Mouse (Mus musculus) thymus, postnatal 0 days (tissue): ENCODE results near the gene Slc38a6. TPM values are rescaled to one million over a fixed set of nuclear protein-coding genes. Genes with fewer than 3 reads are reported as not detected.
A peak's percentile ranks its signal among the peaks of the same experiment; 100 is the strongest.

Source experiments
- DNase-seq: peaks from one replicate; pipeline ENCODE4 v3.0.0-alpha.2; 2015; ENCODE audit warnings: low spot score
- polyA plus RNA-seq: library from polyadenylated mRNA; unstranded; fragments of >200 nt; fragmentation: Nextera tagmentation; extraction: Ambion mirVana; gene quantifications from 2 replicates; pipeline ENCODE4 v1.2.1, GENCODE M21; 2015

The Slc38a6 gene
- polyA plus RNA-seq, 1 experiment from 2014 or later = 9.3 TPM

- no peak for DNase-seq
Observed at GRCm38 (mm10) chr12:73317706-73318686, 31.4 kb downstream of the Slc38a6 start.

- DNase-seq = no peak
Observed at GRCm38 (mm10) chr12:73324180-73324586, 37.6 kb downstream of the Slc38a6 start.

- DNase-seq = no peak
Observed at GRCm38 (mm10) chr12:73324742-73325141, 38.2 kb downstream of the Slc38a6 start.

GRCm38 (mm10) chr12:73325181-73325580, 38.6 kb downstream of the Slc38a6 start:
- no peak for DNase-seq

- peak; percentile 34 for DNase-seq
Observed at GRCm38 (mm10) chr12:73325617-73326016, 39.0 kb downstream of the Slc38a6 start.

- no peak for DNase-seq
Observed at GRCm38 (mm10) chr12:73327381-73327780, 40.8 kb downstream of the Slc38a6 start.

GRCm38 (mm10) chr12:73328448-73329167, 42.0 kb downstream of the Slc38a6 start:
- DNase-seq = no peak

GRCm38 (mm10) chr12:73330236-73330635, 43.7 kb downstream of the Slc38a6 start:
- DNase-seq = no peak

- no peak for DNase-seq
Observed at GRCm38 (mm10) chr12:73332701-73333100, 46.1 kb downstream of the Slc38a6 start.

- peak; percentile 69 for DNase-seq
Observed at GRCm38 (mm10) chr12:73334051-73334551, 47.5 kb downstream of the Slc38a6 start.

GRCm38 (mm10) chr12:73337127-73337526, 50.5 kb downstream of the Slc38a6 start:
- DNase-seq = no peak

GRCm38 (mm10) chr12:73340642-73341293, 54.2 kb downstream of the Slc38a6 start:
- no peak for DNase-seq

- peak; percentile 42 for DNase-seq
Observed at GRCm38 (mm10) chr12:73341703-73342663, 55.4 kb downstream of the Slc38a6 start.

GRCm38 (mm10) chr12:73344300-73344699, 57.7 kb downstream of the Slc38a6 start:
- no peak for DNase-seq

GRCm38 (mm10) chr12:73345157-73345556, 58.6 kb downstream of the Slc38a6 start:
- DNase-seq = peak; percentile 18

GRCm38 (mm10) chr12:73347202-73347601, 60.6 kb downstream of the Slc38a6 start:
- DNase-seq = no peak

GRCm38 (mm10) chr12:73350466-73350865, 63.9 kb downstream of the Slc38a6 start:
- DNase-seq = no peak

- DNase-seq = no peak
Observed at GRCm38 (mm10) chr12:73350982-73351381, 64.4 kb downstream of the Slc38a6 start.

- no peak for DNase-seq
Observed at GRCm38 (mm10) chr12:73351746-73352145, 65.2 kb downstream of the Slc38a6 start.

GRCm38 (mm10) chr12:73353362-73353761, 66.8 kb downstream of the Slc38a6 start:
- no peak for DNase-seq
